Mouse (Mus musculus) c-Kit-positive CD71-positive TER-119-negative erythroid progenitor cells, embryonic 14.5 days (primary cell): ENCODE measurements around the gene Lamc1.
"Not testable (repeated sequence)": the region's sequence is repeated elsewhere in the genome, so short reads cannot be mapped to it uniquely, and the experiment has no call there.

Source experiments
- DNase-seq: peaks from one replicate; pipeline ENCODE4 v3.0.0-alpha.2; 2013; ENCODE audit warnings: low read depth

Lamc1 gene

DNA sequence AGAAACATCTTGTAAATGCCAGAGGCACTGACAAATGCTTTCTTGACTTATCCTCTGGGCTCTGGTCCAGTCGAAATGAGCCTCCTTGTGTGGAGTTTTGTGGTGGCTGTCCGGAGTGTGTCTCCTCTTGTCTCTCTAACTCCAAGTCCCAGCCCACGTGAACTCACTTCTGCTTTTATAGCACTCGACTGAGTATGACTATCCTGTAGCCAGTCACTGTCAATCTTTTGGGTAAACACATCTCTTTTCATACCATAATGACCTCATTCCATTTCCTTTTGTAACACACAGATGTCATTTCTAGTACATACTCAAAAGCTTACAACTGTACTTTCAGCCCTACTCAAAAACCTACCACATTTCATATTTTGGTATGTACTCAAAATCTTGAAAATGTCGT, 33.1 kb downstream of the Lamc1 start:
- not testable (repeated sequence) for DNase-seq

DNA sequence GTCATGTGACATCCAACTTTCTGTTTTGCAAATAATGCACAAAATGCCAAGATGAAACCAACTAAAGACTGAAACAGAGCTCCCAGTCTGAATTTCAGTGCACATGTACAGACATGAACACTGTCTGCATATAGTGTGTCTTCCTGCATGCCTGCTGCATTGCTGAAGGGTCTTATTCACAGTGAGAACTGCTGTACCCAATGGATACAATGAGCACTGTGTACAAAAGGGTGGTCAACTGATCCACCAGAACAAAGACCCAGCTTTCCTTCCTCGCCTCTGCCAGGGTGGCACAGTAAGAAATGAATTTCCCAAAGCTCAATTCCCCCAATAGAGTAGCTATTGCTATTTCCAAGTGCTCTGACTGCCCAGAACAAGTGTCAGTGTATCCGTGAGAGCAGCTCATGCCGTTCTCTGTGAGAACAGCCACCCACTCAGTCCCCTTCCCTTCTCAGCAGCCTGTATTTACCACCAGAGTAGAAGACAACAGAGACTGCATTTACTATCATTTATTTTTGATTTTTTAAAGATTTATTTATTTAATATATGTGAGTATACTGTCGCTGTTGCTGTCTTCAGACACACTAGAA, 34.7 kb downstream of the Lamc1 start:
- not testable (repeated sequence) for DNase-seq

DNA sequence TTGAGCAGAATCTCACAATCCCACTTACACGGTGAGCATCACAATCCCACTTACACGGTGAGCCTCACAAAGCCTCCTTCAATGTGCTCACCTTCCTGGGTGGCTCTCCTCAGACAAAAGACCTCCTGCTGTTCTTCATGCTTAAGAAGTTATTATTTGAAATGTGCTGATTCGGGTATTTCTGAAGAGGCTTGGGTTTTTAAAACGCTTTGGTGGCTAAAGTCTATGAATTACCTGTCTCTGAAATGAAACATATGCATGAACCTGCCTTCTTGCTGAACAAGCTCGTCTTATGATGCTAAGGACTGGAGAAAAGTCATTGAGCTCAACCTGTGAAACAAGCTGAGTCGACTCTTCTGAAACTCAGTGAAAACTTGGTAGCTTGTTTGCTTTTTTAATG, 36.6 kb downstream of the Lamc1 start:
- DNase-seq: no peak

DNA sequence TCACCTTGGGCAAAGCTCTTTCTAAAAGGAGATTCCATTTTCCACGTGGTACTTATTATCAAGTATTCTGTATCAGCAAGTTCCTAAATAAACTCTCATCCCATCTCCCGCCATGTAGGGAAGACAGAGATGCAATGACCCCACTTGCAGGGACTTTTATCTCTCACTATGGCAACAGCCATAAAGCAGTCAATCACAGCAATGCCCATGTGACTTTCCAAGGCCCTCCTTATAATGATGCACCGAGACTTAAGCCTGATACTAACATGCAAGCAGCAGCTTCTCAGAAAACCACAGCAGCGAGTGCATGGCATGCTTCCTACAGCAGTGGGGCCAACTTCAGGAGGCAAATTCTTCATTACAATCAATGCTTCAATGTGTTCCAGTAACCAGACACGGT, 39.7 kb downstream of the Lamc1 start:
- no peak for DNase-seq

DNA sequence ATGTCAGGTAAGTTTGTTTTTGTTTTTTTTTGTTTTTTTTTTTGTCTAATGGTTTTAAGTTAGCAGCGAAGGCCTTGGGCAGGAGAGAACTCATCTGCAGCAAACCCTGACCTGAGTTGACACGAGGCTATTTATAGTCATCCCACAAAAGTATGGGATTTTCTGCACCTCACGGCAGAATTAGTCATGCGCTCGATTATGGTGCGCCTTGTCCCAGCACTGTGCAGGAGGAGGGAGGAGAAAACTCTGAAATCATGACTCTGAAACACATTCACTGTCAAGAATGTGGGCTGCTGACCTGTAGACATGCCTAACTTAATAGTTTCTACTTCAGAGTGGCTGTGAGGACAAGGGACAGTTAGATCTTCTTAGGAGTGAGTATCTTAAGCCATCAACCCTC, 40.4 kb downstream of the Lamc1 start:
- no peak for DNase-seq

DNA sequence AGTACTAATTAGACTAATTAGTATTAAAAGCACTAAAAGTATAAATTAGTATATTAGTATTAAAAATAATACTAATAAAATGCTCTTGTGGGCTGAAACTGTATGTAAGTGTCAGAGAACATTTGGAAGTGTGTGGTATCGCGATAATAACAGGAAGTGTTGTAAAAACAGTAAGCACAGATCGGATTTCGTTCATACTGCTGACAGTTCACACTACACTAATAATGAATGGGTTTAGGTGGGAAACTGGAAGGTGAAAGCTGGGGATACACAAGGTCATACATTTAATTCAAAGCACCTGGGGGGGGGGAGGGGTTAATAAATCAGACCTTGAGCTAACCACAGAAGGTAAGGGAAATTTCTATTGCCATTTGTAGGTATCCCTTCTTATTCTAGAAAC, 41.2 kb downstream of the Lamc1 start:
- DNase-seq: no peak

DNA sequence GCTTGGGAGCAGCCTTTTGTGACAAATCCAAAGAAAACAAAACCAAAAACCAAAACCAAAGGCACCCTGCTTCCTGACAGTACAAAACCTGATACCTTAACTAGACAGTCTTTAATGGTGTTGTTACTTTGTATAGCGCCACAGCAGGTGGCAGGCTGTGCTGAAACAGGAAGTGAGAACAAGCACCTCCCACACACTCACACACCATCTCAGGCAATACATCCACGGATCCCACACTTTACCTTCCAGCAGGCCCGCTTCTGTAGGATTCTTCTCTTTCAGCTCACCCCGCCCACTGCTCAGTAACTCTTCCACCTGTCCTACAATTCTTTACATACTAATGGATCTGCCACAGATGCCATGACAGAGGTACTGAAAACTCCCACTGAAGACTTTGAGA, 44.6 kb downstream of the Lamc1 start:
- DNase-seq: no peak

DNA sequence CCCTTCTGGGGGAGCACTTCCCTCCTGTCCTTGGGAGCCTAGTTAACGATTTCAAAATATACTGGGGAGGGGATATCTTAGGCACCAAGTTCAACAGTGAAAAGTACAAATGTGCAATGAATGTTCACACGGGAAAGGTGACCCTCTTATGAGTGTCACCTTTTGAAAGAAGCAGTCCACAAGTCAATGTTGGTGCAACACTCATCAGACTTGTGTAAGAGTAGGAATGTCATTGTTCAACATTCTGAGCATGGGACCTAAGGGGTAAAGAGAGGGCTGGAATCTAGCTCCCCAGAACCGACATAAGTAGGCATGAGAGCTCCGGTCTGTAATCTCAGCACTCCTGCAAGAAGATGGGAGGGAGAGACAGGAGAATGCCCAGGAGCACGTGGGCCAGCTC, 45.1 kb downstream of the Lamc1 start:
- no peak for DNase-seq

- DNase-seq: no peak
Observed at GRCm38 (mm10) chr1:153286216-153286615, 46.4 kb downstream of the Lamc1 start.

- DNase-seq: no peak
Observed at GRCm38 (mm10) chr1:153285188-153285587, 47.4 kb downstream of the Lamc1 start.

DNA sequence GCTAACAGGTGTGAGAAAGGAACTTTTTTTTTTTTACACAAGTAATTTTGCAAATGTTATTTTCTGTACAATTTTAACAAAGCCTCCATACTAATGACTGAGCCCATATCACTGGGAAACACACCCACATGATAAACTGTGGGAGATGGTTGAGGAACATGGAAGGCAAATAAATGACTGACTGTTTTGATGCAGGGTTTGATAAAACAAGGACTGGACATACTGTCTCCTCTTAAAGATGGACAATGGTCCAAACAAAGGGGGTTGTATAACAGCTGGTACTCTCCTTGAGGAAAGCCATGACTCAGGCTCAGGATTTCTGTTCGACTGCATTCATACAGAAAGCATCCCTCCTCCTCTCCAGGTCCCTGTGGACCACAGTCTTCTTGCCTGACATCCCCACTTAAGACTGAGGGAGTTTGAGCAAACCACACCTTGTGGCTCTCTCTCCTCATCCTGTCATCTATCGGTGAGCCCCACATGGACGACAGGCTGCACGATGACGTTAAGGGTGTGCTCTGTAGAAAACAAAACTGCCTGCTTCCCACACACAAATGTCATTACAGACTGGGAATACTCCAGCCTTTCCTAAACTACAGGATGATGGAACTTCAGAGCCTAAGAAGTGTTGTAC, 50.1 kb downstream of the Lamc1 start:
- no peak for DNase-seq

GRCm38 (mm10) chr1:153281483-153281882, 51.1 kb downstream of the Lamc1 start:
- no peak for DNase-seq

GRCm38 (mm10) chr1:153280411-153280810, 52.2 kb downstream of the Lamc1 start:
- no peak for DNase-seq

DNA sequence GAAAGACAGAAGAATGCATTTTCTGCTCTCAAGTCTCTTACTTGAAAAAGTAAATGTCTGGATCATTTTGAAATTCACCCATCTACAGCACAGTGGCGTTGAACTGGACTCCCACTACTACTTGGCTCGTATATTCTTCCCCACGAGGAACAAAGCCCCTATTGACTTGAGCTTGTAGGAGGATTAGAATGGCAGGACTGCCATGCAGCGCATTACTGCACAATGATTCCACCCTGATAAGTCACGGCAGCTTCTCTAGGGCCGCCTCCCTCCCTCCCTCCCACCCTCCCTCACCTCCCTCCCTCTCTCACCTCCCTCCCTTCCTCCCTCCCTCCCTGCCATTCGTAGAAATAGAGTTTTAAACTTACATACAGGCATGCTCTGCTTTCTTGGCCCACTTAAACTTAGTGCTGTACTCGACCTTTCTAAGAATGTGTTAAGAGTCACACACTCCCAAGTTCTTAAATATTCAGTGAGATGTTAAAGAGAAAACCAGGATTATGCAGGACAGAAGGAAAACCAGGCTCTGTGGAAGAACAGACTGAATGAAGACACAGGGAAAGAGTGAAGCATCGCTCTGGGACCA, 54.5 kb downstream of the Lamc1 start:
- no peak for DNase-seq

GRCm38 (mm10) chr1:153275466-153275865, 57.1 kb downstream of the Lamc1 start:
- no peak for DNase-seq

DNA sequence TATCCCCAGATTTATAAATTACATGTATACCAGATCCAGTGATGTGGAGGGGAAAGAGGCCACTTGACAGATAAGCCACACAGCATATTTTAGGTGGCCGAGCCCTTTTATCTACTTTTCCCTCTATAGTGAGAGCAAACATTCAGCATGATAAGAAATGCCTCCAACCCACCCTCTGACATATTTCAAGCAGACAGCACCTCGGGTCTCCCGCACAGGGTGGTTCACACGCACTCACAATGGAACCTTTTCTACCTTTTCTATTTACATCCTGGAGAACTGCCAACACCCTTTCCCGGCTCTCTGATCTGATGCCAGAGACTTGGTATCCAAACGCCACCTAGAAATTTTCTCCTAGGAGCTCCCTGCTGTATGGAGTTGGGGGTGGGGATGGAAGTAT, 58.0 kb downstream of the Lamc1 start:
- no peak for DNase-seq

DNA sequence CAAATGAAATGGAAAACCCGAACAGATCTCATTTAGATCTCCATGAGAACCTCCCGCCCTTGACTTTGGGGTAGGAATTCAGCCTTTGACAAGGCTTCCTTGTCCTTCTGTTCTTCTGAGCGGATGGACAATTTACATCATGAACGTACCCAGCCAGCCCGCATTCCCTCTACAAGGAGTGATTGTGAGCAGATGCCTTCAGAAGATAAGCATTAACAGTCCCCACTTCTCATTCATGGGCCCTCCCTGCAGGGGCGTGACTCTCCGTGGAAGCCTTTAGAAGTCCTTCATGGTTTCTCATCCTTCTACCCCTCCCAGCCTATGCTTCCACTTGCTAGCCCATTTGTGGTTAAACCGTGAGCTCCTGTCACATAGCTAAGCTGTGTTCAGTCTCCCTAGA, 58.9 kb downstream of the Lamc1 start:
- DNase-seq: peak; percentile 46

DNA sequence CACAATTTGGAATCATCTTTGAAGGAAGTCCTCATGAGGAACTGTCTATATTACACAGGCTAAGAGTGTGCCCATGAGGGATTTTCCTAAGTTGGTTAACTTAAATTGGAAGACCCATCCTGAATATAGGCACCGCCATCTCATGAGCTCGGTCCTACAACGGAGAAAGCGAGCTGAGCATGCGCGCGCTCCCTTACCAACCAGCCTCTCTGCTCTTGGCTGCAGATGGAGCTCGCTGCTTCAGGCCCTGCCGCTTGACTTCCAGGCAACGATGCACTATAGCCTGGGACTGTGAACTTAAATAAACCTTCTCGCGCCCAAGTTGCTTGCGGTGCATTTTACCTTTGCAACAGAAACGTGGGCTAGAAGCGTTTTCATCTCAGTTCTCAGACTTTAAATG, 61.8 kb downstream of the Lamc1 start:
- no peak for DNase-seq

DNA sequence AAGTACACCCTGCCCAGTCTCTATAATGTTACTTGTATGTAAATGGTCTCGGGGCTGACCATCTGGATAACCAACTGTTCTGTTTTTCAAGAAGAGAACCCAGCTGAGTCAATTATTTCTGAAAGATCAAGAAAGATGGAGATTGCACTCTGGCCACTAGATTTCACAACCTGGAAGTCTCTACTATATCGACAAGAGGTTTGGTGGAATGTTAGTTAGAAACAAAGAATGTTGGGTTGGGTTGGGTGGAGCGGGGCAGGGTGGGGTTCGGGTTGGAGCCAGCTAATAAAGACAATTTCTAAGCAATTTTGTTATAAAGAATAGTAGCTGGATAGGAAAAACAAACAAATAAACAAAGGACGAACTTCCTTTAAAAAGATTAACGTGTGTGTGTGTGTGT, 62.9 kb downstream of the Lamc1 start:
- no peak for DNase-seq

DNA sequence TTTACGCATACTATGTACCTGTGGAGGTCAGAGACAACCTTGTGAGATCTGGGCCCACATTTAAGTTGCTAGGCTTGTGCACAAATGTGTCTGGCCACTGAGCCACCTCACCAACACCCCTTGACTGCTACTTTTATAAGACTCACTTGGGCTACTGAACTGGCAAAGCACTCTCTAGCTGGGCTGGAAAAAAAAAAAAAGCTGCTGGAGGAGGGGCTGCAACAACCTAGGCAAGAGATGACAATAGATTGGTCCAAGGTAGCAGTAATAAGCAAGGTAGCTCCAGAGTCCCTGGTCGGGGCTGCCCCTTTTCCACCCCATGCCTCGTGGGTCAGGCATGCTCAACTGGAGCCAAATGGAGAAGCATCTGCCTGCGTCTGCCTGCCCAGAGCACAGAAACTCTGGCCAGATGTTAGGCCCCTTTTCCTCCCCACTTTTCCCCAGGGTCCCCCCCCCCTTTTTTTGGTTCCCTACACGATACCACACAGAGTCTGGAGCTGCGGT, 63.7 kb downstream of the Lamc1 start:
- DNase-seq: no peak

- DNase-seq: no peak
Observed at GRCm38 (mm10) chr1:153268306-153268705, 64.3 kb downstream of the Lamc1 start.

- no peak for DNase-seq
Observed at GRCm38 (mm10) chr1:153267730-153268129, 64.9 kb downstream of the Lamc1 start.

DNA sequence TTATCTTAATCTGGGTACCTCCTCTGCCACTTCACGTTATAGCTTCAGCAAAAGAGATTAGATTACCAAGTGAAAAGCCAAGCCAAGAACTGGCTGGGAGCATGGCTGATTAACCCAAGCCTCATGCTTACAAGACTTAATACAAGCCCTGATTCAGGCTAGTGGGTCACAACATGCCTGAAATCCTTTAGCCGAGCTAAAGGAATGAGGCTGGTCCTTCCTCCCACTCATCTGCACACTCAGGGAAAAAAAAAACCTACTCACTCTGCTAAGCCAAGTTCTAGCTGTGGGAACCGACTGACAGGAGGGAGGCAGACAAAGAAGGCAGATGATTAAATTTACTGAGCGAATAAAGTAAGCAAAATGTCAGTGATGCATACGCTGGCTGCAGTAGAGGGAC, 65.7 kb downstream of the Lamc1 start:
- DNase-seq: no peak

GRCm38 (mm10) chr1:153265579-153265978, 67.0 kb downstream of the Lamc1 start:
- no peak for DNase-seq
